Mouse (Mus musculus) layer of hippocampus, adult 9-11 months (tissue): ENCODE measurements around the gene Kank3.

ENCODE experiments used
- DNase-seq: peaks from one replicate; pipeline ENCODE4 v3.0.0; 2022

Gene Kank3

DNA sequence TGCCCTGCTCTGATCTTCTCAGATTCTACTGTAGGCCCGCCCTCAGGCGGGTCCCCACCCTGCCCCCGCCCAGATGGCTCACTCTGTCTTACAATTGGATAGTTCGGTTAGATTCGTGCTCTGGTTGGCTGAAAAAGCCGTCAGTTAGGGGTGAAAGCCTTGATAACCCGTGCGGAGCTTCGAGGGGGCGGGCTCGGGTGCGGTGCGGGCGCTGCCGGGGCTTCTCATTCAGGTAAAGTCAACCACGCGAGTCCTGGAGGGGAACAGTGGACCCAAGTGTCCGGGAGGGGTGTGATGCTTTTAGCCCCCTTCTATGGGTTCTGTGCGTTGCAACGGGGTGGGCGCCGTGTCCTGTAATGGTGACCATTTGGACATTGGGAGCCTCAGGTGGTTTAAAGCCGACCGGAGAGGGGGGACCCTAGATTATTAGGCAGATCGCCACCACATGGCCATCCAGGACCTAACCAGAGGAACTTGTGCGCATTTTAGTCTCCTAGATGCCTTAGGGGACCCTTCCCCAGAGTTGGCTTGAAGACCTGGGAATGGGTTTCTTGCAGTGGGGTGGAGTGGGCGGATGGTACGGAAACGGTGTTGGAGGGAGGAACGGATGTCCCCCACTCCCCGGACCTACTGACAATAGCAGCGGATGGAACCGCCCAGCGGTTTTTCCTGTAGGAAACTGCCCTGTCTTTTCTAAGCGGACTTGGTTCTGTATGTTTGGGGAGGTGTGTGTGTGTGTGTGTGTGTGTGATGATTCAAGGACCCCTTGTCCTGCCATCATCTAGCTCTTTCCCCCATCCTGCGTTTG is at the start of gene Kank3:
Kank3 (plus strand) TSS at position 186 of the 808 bp plus-strand sequence.
- peak; percentile 93 for DNase-seq

DNA sequence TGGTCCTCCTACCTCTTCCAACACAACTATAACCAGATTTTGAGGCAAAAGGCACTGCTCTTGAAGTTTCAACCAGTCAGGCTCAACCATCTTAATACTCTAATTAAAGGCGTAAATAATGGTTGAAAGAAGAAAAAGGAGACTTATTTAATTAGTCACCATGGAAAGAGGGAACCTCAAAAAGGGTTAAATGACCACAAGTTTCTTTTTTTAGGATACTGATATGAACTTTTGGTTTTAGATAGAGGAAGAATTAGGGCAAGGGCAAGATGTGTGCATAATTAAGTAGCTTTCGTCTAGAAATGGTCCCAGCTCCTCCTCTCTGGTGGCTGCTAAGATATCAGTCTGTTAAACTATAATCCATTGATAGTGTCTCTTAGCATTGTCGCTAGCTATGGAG is 43.9 kb upstream of the Kank3 start:
- no peak for DNase-seq

DNA sequence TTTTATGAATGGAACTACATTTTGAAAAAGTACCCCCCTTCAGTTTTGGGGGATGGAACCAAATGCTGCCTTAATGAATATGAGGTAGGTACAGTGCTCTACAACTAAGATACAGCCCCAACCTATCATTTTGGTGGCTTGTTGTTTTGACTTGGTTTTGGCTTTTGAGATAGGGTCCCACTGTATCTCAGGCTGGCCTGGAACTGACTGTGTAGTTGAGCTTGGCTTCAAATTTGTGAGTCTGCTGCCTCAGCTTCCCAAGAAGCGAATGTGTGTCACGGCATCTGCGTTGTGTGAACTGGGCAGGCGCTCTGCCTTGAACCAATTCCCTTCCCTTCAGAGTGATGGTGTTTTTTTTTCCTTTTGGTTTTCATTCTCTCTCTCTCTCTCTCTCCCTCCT is 38.7 kb upstream of the Kank3 start:
- no peak for DNase-seq

DNA sequence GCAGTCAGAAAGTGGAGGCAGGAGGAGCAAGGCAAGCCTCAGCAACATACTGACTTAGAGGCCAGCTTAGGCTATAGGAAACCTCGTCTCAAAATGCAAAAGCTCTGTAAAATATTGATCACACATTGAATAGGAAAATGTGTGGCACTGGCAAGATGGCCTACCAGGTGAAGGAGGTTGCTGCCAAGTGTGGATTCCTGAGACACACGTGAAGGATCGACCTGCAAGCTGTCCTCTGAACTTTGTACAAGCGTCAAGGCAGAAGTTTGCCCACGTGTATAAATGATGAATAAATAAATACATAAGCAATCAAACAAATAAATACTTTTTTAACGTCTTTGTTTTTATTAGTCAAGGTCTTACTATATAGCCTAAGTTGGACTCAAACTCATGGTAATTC is 36.9 kb upstream of the Kank3 start:
- DNase-seq = no peak

DNA sequence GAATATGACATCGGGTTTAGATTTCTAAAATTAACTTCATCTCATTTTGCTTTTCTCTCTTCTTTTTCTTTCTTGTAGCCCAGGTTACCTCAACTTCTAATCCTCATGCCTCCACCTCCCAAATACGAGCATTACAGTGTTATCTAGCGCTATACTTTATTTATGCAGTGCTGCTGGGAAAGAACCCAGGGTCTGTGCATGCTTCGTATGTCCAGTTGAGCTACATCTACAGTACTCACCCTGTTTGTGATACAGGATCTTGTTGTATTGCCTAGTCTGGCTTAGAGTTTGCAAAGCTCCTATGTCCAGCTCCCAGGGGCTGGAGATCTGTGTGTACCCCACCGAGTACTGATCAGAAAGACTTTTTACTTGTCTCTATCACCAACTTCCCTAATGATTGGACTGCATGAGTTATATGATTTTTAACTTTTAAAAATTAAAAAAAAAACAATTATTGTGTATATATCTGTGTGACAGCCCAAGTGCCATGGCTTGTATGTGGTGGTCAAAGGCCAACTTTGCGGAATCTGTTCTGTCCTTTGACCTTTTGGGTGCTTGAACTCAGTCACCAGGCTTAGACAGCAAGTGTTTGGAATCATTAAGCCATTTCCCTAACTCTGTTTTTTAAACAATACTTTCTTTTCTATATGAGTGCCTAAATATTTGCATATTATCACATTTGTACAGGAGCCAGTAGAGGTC is 36.3 kb upstream of the Kank3 start:
- DNase-seq = no peak

DNA sequence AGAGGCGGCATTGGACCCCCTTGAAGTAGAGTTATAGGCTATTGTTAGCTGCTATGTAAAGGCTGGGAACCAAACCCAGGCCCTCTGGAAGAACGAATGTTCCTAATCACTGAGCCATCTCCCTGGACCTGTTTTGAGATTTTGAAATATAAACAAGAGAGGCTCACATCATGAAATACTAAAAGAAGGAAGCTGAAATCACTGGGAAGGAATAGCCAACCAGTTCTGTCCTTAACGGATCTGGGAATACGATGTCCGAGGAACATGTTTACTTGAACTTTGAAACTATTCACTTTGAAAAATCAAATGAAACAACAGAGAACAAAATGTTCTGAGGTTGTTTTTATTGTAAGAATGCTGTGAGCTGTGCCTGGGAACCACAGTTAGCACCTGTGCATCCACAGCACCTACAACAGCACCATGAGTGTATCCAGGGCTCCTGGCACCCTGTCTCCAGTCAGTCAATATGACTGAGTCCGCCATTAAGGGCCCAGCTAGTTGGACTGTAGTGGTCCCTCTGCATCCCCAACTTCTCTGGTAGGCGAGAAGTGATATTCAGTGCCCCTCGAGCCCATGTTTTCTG is 35.7 kb upstream of the Kank3 start:
- DNase-seq = no peak

DNA sequence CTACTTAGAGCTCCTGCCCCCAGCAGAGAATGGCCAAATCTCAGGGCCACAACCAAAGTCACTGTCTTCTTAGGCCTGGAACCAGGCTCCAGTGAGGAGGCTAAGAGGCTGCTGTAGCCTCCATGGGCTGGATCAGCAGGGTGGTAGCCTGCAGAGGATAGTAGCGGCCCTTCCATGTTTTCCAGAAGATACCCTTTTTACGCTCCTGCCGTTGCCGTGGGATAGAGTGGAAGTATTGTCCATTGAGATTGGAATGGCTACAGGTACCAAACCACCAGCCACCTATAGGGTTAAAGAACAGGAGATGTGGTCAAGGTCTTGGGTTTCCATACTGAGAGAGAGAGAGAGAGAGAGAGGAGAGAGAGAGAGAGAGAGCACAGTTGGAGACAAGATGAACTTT is 35.0 kb upstream of the Kank3 start:
- no peak for DNase-seq

DNA sequence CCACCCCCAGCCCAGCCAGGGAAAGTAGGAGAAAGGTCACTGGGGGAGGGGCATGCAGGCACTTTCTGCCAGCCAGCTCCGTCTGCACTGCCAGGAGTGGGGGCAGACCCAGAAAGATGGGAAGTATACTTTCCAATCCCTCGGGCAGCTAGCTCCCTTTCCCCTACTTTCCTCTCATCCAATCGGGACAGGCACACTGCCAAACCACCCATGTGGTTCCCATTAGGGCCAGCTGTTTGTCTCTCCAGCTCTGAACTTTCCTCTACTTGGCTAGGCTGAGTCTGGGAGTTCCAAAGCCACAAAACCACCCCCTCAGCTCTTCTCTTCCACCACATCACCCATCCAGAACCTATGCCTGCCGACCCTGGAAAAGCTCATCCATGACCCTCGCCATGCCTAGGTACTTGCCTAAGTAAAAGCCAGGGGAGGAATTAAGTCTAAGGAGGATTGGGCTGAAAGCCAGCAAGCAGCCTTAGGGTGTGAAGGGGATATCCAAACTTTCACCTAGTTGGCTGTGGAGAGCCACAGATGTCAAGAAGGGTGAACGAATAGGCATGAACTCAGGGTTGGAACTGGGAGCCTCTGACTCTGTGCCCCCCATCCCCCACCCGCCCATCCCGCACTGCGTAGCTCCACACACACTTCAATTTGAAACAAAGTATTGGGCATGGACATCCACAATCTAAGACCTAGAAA is 30.9 kb upstream of the Kank3 start:
- DNase-seq = peak; percentile 88

DNA sequence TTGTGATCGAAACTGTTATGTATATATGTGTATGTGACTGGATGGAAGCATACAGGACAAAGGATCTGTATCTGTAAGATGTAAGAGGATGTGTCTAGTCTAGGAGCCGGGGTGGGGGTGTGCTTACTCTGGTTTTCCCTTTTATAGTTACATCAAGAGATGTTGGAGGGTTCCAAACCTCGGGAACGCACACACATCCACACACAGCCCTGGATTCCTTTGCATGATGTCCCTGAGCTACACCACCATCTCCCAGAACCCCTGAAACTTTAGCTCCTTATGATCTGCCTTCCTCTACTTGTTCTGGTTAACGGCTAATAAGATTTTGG is 30.4 kb upstream of the Kank3 start:
- DNase-seq = no peak

DNA sequence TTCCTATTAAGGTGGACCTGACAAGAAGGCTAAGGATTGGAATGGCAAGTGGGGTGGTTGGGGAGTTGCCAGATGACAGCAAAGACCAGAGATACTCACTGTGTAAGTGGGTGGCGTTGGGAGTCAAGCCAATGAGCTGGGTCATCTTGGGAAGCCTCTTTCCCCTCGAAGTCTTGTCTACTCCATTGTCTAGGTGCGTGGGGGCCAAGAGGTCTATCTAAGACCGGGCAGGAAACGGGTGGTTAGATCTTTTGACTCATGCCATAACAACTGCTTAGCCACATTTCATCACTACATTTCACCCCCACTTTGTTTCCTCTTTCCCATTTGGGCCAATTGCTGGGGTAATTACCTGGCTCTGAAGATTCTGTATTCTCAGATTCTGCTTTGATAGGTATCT is 29.9 kb upstream of the Kank3 start:
- no peak for DNase-seq

DNA sequence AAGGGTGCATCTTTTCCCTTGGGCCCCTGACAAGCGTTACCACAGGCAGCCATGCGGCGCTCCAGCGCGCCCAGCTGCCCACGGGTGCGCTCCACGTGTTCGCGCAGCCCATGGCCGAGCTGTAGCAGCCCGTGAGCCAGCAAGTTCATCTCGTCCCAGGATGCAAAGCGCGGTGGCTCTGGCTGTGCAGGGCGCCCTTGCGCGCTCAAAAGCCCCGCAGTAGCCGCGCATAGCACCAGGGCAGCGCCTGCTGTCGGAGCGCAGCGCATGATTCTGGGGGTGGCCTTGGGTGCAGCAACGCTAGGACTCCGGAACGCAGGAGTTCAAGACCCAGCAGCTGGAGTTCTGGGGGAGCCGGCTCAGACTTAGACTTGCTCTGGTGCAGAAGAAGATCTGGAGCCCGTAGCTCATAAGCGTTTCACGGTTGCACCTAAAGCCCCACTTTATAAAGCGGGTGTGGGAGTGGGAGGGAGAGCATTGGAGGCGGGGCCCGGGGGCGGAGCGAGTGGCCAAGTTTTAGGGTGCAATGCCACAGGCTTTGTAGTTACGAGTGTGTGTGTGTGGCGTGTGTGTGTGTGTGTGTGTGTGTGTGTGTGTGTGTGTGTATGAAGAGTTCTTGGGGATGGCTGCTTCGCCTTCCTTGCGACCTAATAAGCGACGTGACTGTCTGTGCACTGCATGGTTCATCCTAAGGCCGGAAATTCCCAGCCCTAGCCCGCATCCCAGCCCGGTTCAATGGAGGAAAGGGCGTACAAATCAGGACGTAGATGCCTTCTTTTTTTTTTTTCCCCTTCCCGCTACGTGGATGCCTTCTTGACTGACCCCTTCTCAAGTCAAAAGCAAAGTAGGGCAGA is 29.0 kb upstream of the Kank3 start, which contains the start of gene Angptl4:
Angptl4 (minus strand) TSS at position 707 of the 854 bp plus-strand sequence.
- DNase-seq = peak; percentile 53

DNA sequence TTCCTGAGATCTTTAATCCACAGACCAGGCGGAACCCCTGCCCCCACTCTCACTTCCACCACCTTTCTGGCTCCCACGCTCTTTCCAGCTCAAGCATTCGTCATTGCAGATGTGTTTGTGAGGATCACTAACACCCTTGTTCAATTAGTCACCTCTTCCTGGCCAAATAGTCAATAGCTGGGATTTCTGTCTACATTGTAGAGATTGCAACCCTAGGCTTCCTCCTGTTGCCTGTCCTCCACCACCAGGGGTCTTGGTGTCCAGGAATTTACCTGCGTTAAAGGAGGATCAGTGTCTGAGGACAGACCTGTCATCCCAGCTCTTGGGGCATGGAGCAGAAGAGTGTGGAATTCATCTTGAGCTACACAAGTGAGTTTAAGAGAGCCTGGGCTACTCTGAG is 28.3 kb upstream of the Kank3 start:
- no peak for DNase-seq

DNA sequence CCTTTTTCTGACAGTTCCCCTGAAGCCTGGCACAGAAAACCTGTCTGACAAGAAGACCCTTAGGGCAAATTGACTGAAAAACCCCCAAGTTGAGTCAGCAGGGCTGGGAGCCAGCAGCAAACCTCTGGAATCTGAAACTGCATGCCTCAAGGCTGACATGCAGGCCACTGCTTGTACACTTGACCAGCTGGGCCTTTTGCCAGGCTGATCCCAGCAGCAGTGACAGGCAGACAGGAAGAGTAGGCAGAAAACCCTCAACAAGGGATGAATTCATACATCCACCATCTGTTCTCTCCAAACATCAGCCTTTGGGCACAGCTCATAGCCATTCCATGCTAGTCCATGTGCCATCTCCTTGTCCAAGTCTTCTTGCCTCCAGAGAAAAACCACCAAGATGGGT is 26.9 kb upstream of the Kank3 start:
- peak; percentile 31 for DNase-seq

DNA sequence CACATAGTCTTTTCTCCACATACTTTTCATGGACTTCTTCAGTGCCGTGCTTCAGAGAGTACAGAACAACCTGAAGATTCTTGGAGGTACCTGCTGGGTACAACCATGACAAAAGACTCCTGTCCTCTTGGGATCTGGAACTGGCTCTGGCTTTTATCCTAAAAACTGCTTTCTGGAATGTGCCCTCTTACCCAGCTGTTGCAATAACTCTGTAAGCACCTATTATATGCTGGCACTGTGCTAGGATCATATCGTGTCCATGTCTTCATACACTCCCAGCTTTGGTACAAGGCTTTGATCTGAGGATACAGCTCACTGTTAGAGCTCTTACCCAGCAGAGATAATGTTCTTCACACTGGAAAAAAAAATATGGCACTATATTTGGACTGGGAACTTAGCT is 25.4 kb upstream of the Kank3 start:
- no peak for DNase-seq

DNA sequence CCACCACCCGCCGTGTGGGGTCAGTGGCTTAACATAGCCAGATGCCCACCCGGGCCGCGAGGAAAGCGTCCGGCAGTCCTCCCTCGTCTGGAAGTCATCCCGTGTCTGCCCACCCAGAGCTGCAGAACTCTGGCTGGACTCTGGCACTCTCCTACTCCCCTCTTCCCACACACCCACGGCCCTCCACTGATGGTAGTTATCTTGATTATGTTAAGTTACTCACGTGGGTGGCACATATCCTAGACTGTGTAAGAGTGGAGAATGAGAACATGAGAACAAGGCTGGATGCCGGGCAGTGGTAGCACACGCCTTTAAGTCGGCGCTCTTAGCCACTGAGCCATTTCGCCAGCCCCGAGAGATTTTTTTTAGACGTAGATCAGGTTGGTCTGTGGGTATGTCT is 23.9 kb upstream of the Kank3 start:
- no peak for DNase-seq

DNA sequence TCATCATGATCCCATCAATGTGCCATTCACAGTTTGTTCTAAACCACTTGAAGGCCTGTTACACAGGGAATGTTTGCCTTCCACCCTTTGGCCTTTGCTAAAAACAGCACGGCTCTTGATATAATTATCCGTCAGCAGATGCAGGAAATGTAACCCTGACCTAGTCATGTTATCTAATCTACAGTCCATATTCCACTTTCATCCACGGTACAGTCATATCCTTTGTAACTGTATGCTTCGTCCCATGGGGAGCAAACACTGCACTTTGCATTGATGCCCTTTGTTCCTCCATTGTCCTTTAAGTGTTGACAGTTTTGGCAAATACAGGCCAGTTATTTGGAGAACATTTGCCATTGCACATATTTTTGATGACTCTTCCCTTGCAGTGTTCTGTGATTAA is 21.6 kb upstream of the Kank3 start:
- no peak for DNase-seq

DNA sequence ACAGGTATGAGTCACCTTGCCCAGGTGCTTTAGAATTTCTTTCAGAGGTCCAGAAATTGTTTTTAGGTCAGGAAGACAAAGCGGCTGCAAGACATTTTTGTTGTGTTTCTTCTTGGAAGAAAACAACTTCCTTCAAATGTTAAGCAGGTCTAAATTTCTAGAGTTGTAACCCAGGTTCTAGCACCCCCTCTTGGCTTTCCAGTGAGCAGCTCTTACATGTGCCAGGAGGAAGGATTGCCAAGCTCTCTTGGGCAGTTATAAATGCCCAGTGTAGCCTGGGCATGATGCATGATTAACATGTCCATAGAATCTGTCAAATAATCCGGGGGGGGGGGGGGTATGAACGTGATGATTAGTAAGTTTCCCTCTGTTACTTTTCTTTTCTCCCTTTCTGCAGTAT is 12.0 kb upstream of the Kank3 start:
- no peak for DNase-seq

DNA sequence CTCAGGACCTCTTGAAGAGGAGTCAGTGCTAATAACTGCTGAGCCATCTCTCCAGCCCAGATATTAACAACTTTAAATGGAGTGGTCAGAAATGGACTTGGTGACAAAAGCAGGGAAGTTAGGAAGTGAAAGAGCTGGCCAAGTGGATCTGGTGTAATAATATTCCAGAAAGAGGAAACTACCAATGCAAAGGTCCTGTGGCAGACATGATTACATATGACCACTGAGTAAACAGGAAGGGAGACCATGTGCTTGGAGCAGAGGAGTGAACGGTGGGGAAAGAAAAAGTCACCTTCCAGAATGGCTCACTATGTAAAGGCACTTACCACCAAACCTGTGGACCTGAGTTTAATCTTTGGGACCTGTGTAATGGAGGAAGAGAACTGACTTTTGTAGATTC is 11.0 kb upstream of the Kank3 start:
- DNase-seq = no peak

DNA sequence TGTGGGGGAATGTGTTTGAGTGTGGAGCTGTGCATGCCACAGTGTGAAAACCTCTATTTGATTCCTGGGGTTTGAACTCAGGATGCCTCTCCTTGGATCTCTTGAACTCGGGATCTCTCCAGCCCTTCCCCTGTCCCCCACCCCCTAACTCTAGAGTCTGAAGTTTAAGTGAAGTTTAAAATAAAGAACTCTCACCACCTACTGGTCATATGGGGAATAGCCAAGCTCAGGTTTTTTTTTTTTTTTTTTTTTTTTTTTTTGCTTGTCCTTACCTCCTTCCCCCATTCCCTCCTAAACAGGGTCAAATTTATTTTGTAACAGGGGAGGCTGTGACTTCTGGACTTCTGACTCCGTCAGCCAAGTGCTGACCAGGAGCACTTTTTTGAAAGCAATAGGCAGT is 8.1 kb upstream of the Kank3 start:
- no peak for DNase-seq

DNA sequence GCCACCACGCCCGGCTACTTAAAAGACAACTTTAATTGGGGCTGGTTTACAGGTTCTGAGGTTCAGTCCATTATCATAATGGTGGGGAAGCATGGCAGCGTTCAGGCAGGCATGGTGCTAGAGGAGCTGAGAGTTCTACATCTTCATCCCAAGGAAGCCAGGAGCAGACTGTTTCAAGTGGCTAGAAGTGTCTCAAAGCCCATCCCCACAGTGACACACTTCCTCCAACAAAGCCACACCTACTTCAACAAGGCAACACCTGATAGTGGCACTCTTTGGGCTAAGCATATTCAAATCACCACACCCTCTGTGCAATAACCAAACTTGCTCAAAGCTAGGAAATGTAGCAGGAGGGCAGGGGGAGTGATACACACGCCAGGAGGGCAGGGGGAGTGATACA is 6.1 kb upstream of the Kank3 start:
- DNase-seq = no peak

DNA sequence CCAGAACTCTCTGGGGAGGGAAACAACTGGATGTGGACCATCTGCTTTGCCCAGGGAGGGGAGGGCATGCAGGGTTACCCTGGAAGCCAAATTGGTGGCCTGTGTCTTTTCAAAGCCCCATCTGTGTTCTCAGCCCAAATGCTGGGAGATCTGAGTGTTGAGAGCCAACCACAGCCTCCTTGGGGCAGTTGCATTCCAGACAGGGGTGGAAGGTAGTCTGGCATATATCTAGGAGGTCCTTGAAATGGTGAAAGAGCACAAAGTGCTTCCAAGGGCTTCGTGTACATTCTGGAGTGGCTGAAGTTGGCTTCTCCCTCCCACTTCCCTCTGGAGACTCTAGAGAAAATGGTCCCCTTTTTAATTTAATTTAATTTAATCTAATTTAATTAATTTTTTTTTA is 5.6 kb upstream of the Kank3 start:
- no peak for DNase-seq

DNA sequence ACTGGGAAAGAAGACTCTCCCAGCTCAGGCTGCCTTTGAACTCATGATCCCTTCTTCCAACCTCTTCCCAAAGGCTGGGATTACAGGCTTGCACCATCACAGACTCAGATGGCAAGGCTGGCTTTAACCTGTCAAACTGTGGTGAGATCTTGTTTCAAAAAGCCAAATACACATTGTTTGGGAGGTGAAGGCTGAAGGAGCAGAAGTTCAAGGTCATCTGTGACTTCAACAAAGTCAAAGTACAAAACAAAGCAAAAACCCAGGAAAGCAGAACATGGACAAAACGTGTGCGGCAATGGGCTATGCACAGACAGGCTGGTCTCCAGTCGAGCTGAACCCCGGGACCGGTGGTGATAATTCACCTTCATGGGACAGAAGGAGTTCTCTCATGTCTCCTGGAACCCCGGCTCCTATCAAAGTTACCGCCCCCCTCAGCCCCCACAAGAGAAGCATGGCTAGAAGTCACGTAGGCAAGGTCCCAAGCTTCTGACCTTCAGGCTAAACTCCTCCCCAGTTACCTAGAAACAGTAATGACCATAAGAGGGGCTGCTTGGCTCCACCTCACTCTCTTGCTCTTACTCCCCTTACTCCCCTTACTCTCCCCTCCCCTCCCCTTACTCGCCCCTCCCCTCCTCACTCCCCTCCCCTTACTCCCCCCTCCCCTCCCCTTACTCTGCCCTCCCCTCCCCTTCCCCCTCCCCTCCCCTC is 3.0 kb upstream of the Kank3 start:
- no peak for DNase-seq
